12 mouse cellular contexts compared by ENCODE assay signal in the genomic region with DNA sequence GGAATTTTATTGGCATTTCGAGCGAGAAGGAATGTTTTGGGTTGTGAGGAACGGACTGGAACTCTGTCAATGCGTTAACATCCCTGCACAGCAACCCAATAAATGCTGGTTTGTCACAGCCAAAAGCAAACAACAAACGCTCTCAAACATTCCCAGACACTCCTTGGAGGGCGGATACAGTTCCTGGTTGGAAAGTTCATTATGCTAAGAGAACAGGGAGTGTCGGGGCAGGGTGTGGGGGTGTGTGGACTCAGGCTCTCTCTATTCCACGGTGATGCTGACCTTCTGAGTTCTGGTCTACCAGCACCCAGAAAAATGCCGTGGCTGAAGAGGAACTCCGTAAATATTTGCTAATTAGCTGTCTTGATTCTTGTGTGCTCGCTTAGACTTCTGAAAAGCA. TPM values are rescaled to one million over a fixed set of nuclear protein-coding genes. Genes with fewer than 3 reads are reported as not detected.
A peak's percentile ranks its signal among the peaks of the same experiment; 100 is the strongest.
DNase-seq lines count a peak whose midpoint lies in the region; ATAC-seq and TF ChIP-seq lines count a peak whose summit lies in the region.
"Had no signal": no experiment of that assay in that cellular context is flagged by ENCODE, and none has a peak within 500 bp of the region (broad histone marks: within the 10 kb centered on the region; RNA-seq: fewer than 3 reads in every experiment).

No protein-coding gene starts in this region.

- no peaks in the 10 kb centered on the region for H3K9me3 ChIP-seq in heart, postnatal 0 days (replicated peaks; ENCODE audit: control insufficient read depth, low read length)
- H3K9me3 ChIP-seq in intestine, embryonic 15.5 days = no peaks in the 10 kb centered on the region
- no peaks in the 10 kb centered on the region for H3K9me3 ChIP-seq in midbrain, embryonic 15.5 days

- 0 out of 2 replicates have a peak, but pooled peaks cover 7% of the 10 kb centered on the region for H3K4me1 ChIP-seq in heart, postnatal 0 days (ENCODE audit: control insufficient read depth, insufficient read depth)
- H3K4me1 ChIP-seq in intestine, embryonic 15.5 days (replicated peaks) = 0 out of 2 replicates have a peak, but pooled peaks cover 6% of the 10 kb centered on the region
- H3K4me1 ChIP-seq in midbrain, embryonic 15.5 days = peaks cover 9% of the 10 kb centered on the region

- ATAC-seq in heart, postnatal 0 days (ENCODE audit: insufficient read depth, low read depth) = peak; percentile 42; the same call in 1 of the 2 replicates
- peak; percentile 72 for ATAC-seq in intestine, embryonic 15.5 days
- no peak for ATAC-seq in midbrain, embryonic 15.5 days (replicated peaks)

- H3K4me3 ChIP-seq in heart, postnatal 0 days (ENCODE audit: low read depth, low read length) = no peak overlapping the region
- H3K4me3 ChIP-seq in intestine, embryonic 15.5 days (replicated peaks) = no peak overlapping the region
- H3K4me3 ChIP-seq in midbrain, embryonic 15.5 days = no peak overlapping the region

- DNase-seq in heart, postnatal 0 days (ENCODE audit: low spot score) = no peak
- no peak for DNase-seq in heart, postnatal 4 days
- DNase-seq in ZHBTc4 (ENCODE audit: low read depth, low spot score) = peak; percentile 74
- no peak for DNase-seq in left cerebral cortex, adult 9 months (ENCODE audit: low spot score in 2 of 2)
- DNase-seq in natural killer cell, adult 2 months (ENCODE audit: low spot score in 2 of 2) = no peak
- DNase-seq in left cerebral cortex, postnatal 4 days = no peak

- H3K36me3 ChIP-seq in heart, postnatal 0 days (replicated peaks; ENCODE audit: control insufficient read depth, insufficient read depth, low read length) = no peaks in the 10 kb centered on the region
- H3K36me3 ChIP-seq in intestine, embryonic 15.5 days = no peaks in the 10 kb centered on the region
- no peaks in the 10 kb centered on the region for H3K36me3 ChIP-seq in midbrain, embryonic 15.5 days (replicated peaks)

- WGBS in heart, postnatal 0 days = 54% methylated on average over 11 of the region's 11 CpGs
- WGBS in intestine, embryonic 15.5 days = 35% methylated on average over 11 of the region's 11 CpGs
- WGBS in midbrain, embryonic 15.5 days = 40% methylated on average over 11 of the region's 11 CpGs

- H3K27me3 ChIP-seq in heart, postnatal 0 days (ENCODE audit: control insufficient read depth, insufficient read depth, low read length) = no peaks in the 10 kb centered on the region
- H3K27me3 ChIP-seq in intestine, embryonic 15.5 days (replicated peaks) = no peaks in the 10 kb centered on the region
- 0 out of 2 replicates have a peak, but pooled peaks cover 4% of the 10 kb centered on the region for H3K27me3 ChIP-seq in midbrain, embryonic 15.5 days (replicated peaks)

- intact Hi-C loops in left cerebral cortex, postnatal 4 days (cut with DNase I) = no loop called here

- TF ChIP-seq EP300 in heart, postnatal 0 days (IDR thresholded peaks at IDR 0.05; ENCODE audit: low read depth) = no peak

- H3K4me2 ChIP-seq in heart, postnatal 0 days (ENCODE audit: low read depth, low read length) = peak overlapping the region; percentile 9; the same call in 1 of the 2 replicates
- peak overlapping the region; percentile 47 for H3K4me2 ChIP-seq in intestine, embryonic 15.5 days (replicated peaks)
- peak overlapping the region; percentile 28 for H3K4me2 ChIP-seq in midbrain, embryonic 15.5 days

- no peak overlapping the region for H3K9ac ChIP-seq in heart, postnatal 0 days (replicated peaks; ENCODE audit: low read depth, low read length)
- H3K9ac ChIP-seq in intestine, embryonic 15.5 days = no peak overlapping the region
- H3K9ac ChIP-seq in midbrain, embryonic 15.5 days = no peak overlapping the region

- peak overlapping the region; percentile 46; the same call in 1 of the 2 replicates for H3K27ac ChIP-seq in heart, postnatal 0 days (ENCODE audit: low read depth)
- H3K27ac ChIP-seq in intestine, embryonic 15.5 days = no peak overlapping the region
- H3K27ac ChIP-seq in midbrain, embryonic 15.5 days = no peak overlapping the region

- no peak for TF ChIP-seq CTCF in heart, postnatal 0 days (IDR thresholded peaks at IDR 0.05; ENCODE audit: low read depth)

RNA-seq across cellular contexts. Expression of a gene that starts 50.3 kb away (rescaled TPM):
- 4.0 and 17.6 TPM in 2 replicates for total RNA-seq in heart, postnatal 0 days (2014; rRNA removed; ENCODE audit: low replicate concordance)
- polyA plus RNA-seq in heart, postnatal 0 days (2015; fragmentation: Nextera tagmentation; extraction: Ambion mirVana) = 11.2 and 12.2 TPM in 2 replicates
- total RNA-seq in heart, postnatal 4 days (2021) = 10 to 100 TPM in 1 of 2 experiments, 1 to 10 TPM in 1; 9.4 to 12.0 TPM
- 21.7 and 24.1 TPM in 2 replicates for polyA plus RNA-seq in intestine, embryonic 15.5 days (2015; fragmentation: Nextera tagmentation; extraction: Ambion mirVana)
- polyA plus RNA-seq in midbrain, embryonic 15.5 days (2015; fragmentation: Nextera tagmentation; extraction: Ambion mirVana) = 35.1 and 35.8 TPM in 2 replicates
- 10 to 100 TPM; 15.7 to 19.8 TPM for total RNA-seq in left cerebral cortex, postnatal 4 days (2021)

RNA-seq across cellular contexts. Expression of a gene that starts 57.9 kb away (rescaled TPM):
- not detected in 2 replicates for total RNA-seq in heart, postnatal 0 days (2014; rRNA removed; ENCODE audit: low replicate concordance)
- not detected in 2 replicates for polyA plus RNA-seq in heart, postnatal 0 days (2015; fragmentation: Nextera tagmentation; extraction: Ambion mirVana)
- total RNA-seq in heart, postnatal 4 days (2021) = not detected
- polyA plus RNA-seq in intestine, embryonic 15.5 days (2015; fragmentation: Nextera tagmentation; extraction: Ambion mirVana) = not detected in 2 replicates
- polyA plus RNA-seq in midbrain, embryonic 15.5 days (2015; fragmentation: Nextera tagmentation; extraction: Ambion mirVana) = not detected in 2 replicates
- total RNA-seq in left cerebral cortex, postnatal 4 days (2021) = not detected
- total RNA-seq: adrenal gland, postnatal 4 days; heart, adult 18-20 months; left cerebral cortex, adult 8-10 months had no signal
- polyA plus RNA-seq: cortical plate, adult 2 months had no signal
